Mouse (Mus musculus): ENCODE data around the gene Gm10097. TPM values are rescaled to one million over a fixed set of nuclear protein-coding genes. Genes with fewer than 3 reads are reported as not detected.
A peak's percentile ranks its signal among the peaks of the same experiment; 100 is the strongest.

Gene Gm10097
- polyA plus RNA-seq, 1 experiment, result not detected

- Histone ChIP-seq H3K4me1 (ENCODE audit: control insufficient read depth, insufficient read depth, low read length) (peaks cover 4% of the 10 kb centered on the region; the same call in 1 of the 2 replicates), H3K27ac (ENCODE audit: control insufficient read depth, insufficient read depth, low read depth, low read length, poor library complexity) (peak overlapping the region; percentile 54), H3K4me3 (replicated peaks; ENCODE audit: control insufficient read depth, low read depth, low read length) (no peak overlapping the region)
- peak; percentile 1; the same call in 1 of the 2 replicates for TF ChIP-seq CTCF (IDR thresholded peaks at IDR 0.05; ENCODE audit: control insufficient read depth, insufficient read depth, low read length)
- TF ChIP-seq POLR2A (IDR thresholded peaks at IDR 0.05; ENCODE audit: borderline replicate concordance, control insufficient read depth, low read depth, low read length), result no peak
- WGBS, result 50% methylated on average over 8 of the region's 8 CpGs
Observed at GRCm38 (mm10) chr10:5044481-5044880, 24.5 kb upstream of the Gm10097 start.

DNA sequence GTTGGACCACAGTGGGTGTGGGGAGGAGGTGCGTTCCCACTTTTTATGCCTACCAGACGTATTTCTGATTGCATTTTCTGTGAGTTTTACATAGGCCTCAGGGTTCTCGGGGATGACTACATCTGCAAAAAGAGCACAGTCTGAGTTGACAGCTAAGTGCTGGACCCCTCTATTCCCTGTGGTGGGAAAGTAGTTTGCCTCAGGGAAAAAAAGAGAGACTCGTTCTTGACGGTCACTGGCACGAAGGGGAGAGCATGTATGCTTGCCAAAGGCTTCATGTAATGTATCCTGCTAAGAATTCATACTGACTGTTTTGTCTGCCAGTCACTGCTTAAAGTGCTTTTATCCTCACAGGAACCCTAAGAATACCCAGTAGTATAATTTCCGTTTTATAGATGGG is 23.8 kb upstream of the Gm10097 start:
- Histone ChIP-seq H3K27ac (ENCODE audit: control insufficient read depth, insufficient read depth, low read depth, low read length, poor library complexity) (peak overlapping the region; percentile 54), H3K4me1 (ENCODE audit: control insufficient read depth, insufficient read depth, low read length) (peaks cover 4% of the 10 kb centered on the region; the same call in 1 of the 2 replicates), H3K4me3 (replicated peaks; ENCODE audit: control insufficient read depth, low read depth, low read length) (no peak overlapping the region)
- 81% methylated on average over 7 of the region's 7 CpGs for WGBS
- TF ChIP-seq POLR2A (IDR thresholded peaks at IDR 0.05; ENCODE audit: borderline replicate concordance, control insufficient read depth, low read depth, low read length) (no peak), CTCF (IDR thresholded peaks at IDR 0.05; ENCODE audit: control insufficient read depth, insufficient read depth, low read length) (no peak)

DNA sequence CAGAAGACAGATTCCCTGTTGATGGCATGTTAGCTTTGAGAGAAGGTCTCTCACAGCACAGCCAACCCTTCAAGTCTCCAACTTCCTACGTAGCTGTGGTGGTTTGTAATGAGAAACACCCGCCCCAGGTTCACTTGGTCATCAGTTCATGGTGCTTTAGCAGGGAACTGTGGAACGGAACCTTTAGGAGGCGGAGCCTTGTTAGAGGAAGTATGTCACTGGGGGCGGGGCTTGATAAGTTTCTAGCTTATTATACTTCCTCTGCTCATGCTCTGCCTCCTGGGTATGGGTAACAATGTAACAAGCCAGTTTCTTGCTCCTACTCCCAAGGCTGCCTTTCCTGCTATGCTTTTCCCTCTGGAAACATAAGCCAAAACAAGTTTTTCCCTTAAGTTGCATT is 23.3 kb upstream of the Gm10097 start:
- Histone ChIP-seq H3K27ac (ENCODE audit: control insufficient read depth, insufficient read depth, low read depth, low read length, poor library complexity) (no peak overlapping the region), H3K4me3 (replicated peaks; ENCODE audit: control insufficient read depth, low read depth, low read length) (no peak overlapping the region), H3K4me1 (ENCODE audit: control insufficient read depth, insufficient read depth, low read length) (peaks cover 4% of the 10 kb centered on the region; the same call in 1 of the 2 replicates)
- 81% methylated on average over 5 of the region's 5 CpGs for WGBS
- no peak for TF ChIP-seq POLR2A (IDR thresholded peaks at IDR 0.05; ENCODE audit: borderline replicate concordance, control insufficient read depth, low read depth, low read length)
- TF ChIP-seq CTCF (IDR thresholded peaks at IDR 0.05; ENCODE audit: control insufficient read depth, insufficient read depth, low read length), result no peak

DNA sequence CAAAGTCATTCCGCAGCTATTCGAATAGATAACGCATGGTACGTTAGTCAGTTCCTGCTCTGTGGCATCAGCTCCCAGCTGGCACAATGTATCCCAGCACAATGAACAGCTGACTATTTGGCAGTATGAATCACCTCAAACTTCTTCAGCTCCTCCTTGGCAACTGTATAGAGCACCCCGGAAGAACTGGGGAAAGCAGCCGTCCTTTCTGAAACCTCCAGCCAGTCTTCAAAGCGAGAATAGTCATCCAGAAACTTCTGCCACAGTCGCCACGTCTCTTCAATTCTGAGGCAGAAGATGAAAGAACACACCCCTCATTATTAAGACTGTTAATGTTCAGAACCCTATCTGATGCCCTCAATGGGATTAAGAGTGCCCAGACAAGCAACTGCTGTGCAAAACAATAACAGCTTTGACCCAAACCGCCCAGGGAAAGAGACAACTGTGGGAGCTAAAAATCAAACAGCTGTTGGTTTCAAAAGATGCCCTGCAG is 12.7 kb upstream of the Gm10097 start:
- no peak overlapping the region for H3K27ac ChIP-seq (ENCODE audit: control insufficient read depth, insufficient read depth, low read depth, low read length, poor library complexity)
- no peak for TF ChIP-seq POLR2A (IDR thresholded peaks at IDR 0.05; ENCODE audit: borderline replicate concordance, control insufficient read depth, low read depth, low read length)
- no peak for TF ChIP-seq CTCF (IDR thresholded peaks at IDR 0.05; ENCODE audit: control insufficient read depth, insufficient read depth, low read length)
- no peaks in the 10 kb centered on the region; the same call in 1 of the 2 replicates for H3K4me1 ChIP-seq (ENCODE audit: control insufficient read depth, insufficient read depth, low read length)
- 90% methylated on average over 10 of the region's 10 CpGs for WGBS
- no peak overlapping the region for H3K4me3 ChIP-seq (replicated peaks; ENCODE audit: control insufficient read depth, low read depth, low read length)

- TF ChIP-seq POLR2A (IDR thresholded peaks at IDR 0.05; ENCODE audit: borderline replicate concordance, control insufficient read depth, low read depth, low read length) (no peak), CTCF (IDR thresholded peaks at IDR 0.05; ENCODE audit: control insufficient read depth, insufficient read depth, low read length) (no peak)
- H3K27ac ChIP-seq (ENCODE audit: control insufficient read depth, insufficient read depth, low read depth, low read length, poor library complexity), result no peak overlapping the region
- WGBS, result 45% methylated on average over 3 of the region's 3 CpGs
- no peaks in the 10 kb centered on the region; the same call in 1 of the 2 replicates for H3K4me1 ChIP-seq (ENCODE audit: control insufficient read depth, insufficient read depth, low read length)
- H3K4me3 ChIP-seq (replicated peaks; ENCODE audit: control insufficient read depth, low read depth, low read length), result no peak overlapping the region
Observed at GRCm38 (mm10) chr10:5056940-5057339, 12.1 kb upstream of the Gm10097 start.

DNA sequence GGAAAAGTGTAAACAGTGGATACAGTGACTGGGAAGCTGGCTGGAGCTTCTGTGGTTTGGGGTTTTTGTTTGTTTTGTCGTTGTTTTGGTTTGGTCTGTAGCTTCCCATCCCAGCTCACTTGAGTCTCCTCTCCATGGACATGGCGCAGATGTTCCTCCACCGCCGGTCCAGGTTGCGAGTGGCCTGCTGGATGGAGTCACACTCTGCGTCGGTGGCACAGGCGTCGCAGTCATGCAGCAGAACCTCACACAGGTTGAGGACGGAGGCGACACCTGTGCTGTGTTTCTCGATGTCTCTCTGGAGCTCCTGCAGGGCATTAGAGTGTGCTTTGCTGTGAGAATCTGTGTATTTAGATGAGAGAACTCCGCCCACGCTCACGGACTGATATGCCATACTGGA is 11.3 kb upstream of the Gm10097 start:
- H3K27ac ChIP-seq (ENCODE audit: control insufficient read depth, insufficient read depth, low read depth, low read length, poor library complexity), result no peak overlapping the region
- WGBS, result 91% methylated on average over 15 of the region's 15 CpGs
- no peak overlapping the region for H3K4me3 ChIP-seq (replicated peaks; ENCODE audit: control insufficient read depth, low read depth, low read length)
- no peaks in the 10 kb centered on the region; the same call in 1 of the 2 replicates for H3K4me1 ChIP-seq (ENCODE audit: control insufficient read depth, insufficient read depth, low read length)
- TF ChIP-seq CTCF (IDR thresholded peaks at IDR 0.05; ENCODE audit: control insufficient read depth, insufficient read depth, low read length) (no peak), POLR2A (IDR thresholded peaks at IDR 0.05; ENCODE audit: borderline replicate concordance, control insufficient read depth, low read depth, low read length) (no peak)

GRCm38 (mm10) chr10:5058876-5059275 is 10.1 kb upstream of the Gm10097 start:
- 80% methylated on average over 2 of the region's 2 CpGs for WGBS
- no peaks in the 10 kb centered on the region; the same call in 1 of the 2 replicates for H3K4me1 ChIP-seq (ENCODE audit: control insufficient read depth, insufficient read depth, low read length)
- no peak overlapping the region for H3K27ac ChIP-seq (ENCODE audit: control insufficient read depth, insufficient read depth, low read depth, low read length, poor library complexity)
- TF ChIP-seq POLR2A (IDR thresholded peaks at IDR 0.05; ENCODE audit: borderline replicate concordance, control insufficient read depth, low read depth, low read length) (no peak), CTCF (IDR thresholded peaks at IDR 0.05; ENCODE audit: control insufficient read depth, insufficient read depth, low read length) (no peak)
- no peak overlapping the region for H3K4me3 ChIP-seq (replicated peaks; ENCODE audit: control insufficient read depth, low read depth, low read length)

- TF ChIP-seq POLR2A (IDR thresholded peaks at IDR 0.05; ENCODE audit: borderline replicate concordance, control insufficient read depth, low read depth, low read length), result no peak
- no peak for TF ChIP-seq CTCF (IDR thresholded peaks at IDR 0.05; ENCODE audit: control insufficient read depth, insufficient read depth, low read length)
- Histone ChIP-seq H3K4me3 (replicated peaks; ENCODE audit: control insufficient read depth, low read depth, low read length) (no peak overlapping the region), H3K27ac (ENCODE audit: control insufficient read depth, insufficient read depth, low read depth, low read length, poor library complexity) (no peak overlapping the region), H3K4me1 (ENCODE audit: control insufficient read depth, insufficient read depth, low read length) (no peaks in the 10 kb centered on the region; the same call in 1 of the 2 replicates)
- WGBS, result 68% methylated on average over 2 of the region's 2 CpGs
Observed at GRCm38 (mm10) chr10:5059983-5060382, 9.0 kb upstream of the Gm10097 start.

DNA sequence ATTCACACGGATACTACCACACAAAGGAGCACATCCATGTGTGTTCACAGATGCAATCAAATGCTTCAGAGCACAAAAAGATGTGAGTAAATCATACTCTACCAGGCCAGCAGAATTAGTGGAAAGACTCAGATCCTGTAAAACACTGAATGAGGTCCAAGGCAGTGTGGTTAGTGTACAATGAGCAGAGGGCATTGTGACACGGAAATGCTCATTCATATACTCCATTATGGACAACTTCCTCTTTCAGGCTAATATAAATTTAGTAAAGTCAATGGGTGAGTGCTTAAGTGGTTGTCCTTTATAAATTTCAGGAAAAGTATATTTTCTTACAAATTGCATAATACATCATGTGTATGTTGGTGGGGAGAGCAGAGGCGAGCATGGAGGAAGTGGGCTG is 1.9 kb upstream of the Gm10097 start:
- Histone ChIP-seq H3K4me3 (replicated peaks; ENCODE audit: control insufficient read depth, low read depth, low read length) (no peak overlapping the region), H3K27ac (ENCODE audit: control insufficient read depth, insufficient read depth, low read depth, low read length, poor library complexity) (no peak overlapping the region), H3K4me1 (ENCODE audit: control insufficient read depth, insufficient read depth, low read length) (no peaks in the 10 kb centered on the region)
- no peak for TF ChIP-seq CTCF (IDR thresholded peaks at IDR 0.05; ENCODE audit: control insufficient read depth, insufficient read depth, low read length)
- no peak for TF ChIP-seq POLR2A (IDR thresholded peaks at IDR 0.05; ENCODE audit: borderline replicate concordance, control insufficient read depth, low read depth, low read length)
- WGBS, result 44% methylated on average over 3 of the region's 3 CpGs
